Mouse (Mus musculus): Measurements from ENCODE around the gene Smco3.

DNA sequence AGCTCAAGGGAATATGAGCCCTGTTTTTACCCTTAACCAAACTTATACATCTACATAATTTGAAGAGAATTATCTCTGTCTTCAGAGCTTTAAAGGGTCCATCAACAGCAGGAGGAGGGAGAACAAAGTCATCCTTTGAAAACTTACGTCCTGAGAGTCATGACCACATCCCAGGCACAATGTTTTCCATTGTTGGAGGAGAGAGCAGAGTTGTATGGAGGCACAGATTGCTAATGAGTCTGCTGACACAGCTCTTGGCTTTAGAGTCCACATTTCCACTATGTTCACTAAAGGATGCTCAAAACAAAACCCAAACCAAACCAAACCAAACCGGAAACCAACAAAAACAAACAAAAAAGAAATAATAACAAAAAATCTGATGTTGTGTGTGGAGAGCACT is 9.7 kb upstream of the Smco3 start:
- TF ChIP-seq CTCF (conservative IDR thresholded peaks at IDR 0.05 in 1 of 2, IDR thresholded peaks at IDR 0.05 in 1 of 2; ENCODE audit: low read depth in 2 of 2, low read length in 2 of 2) (no peak), CHD1 (IDR thresholded peaks at IDR 0.05; ENCODE audit: low read depth, low read length) (no peak), NELFE (IDR thresholded peaks at IDR 0.05; ENCODE audit: low read depth, low read length) (no peak)

Measured in CH12.LX (cell line).